Mouse (Mus musculus) left cerebral cortex, adult 11 months (tissue): ENCODE measurements around the gene Arpc5.
"Not testable (repeated sequence)": the region's sequence is repeated elsewhere in the genome, so short reads cannot be mapped to it uniquely, and the experiment has no call there.

ENCODE experiments used
- DNase-seq: peaks from one replicate; pipeline ENCODE4 v3.0.0; 2022; ENCODE audit warnings: low spot score

The Arpc5 gene

DNA sequence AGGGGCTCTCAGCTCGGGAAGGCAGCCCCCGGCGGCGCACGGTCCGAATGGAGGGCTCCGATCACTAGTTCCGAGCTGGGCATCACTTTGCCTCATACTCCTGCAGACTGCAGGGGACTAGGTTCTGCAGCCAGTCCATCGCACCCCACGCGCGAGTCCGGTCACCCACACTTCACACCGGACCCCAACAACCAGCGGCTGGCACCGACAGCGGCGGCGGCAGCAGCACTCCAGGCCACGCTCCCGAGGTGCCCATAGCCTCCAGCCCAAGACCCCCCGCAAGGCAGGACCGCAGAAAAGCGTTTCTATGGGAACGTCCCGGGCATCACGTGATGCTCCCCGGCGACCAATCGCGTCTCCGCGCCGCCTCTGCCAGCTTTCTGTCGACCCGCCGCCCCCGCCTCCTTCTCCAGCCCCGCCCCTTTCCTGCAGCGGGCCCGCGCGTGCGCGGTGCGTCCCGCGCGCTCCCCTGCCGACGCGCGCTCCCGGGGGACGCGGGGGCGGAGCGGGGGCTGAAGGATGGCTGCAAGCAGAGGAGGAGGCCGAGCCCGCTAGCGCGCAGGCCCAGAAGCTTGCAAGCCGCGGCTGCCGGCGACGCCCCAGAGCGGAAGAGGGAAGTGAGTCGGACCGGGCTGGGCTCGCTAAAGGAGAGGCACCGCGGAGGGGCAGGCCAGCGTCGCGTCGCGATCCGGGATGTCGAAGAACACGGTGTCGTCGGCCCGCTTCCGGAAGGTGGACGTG lies at the start of gene Arpc5, which contains the start of gene Rgl1:
Arpc5 (plus strand) TSS at position 511 of the 741 bp plus-strand sequence.
Rgl1 (minus strand) TSS at position 320 of the 741 bp plus-strand sequence.
- DNase-seq = peak; percentile 94

DNA sequence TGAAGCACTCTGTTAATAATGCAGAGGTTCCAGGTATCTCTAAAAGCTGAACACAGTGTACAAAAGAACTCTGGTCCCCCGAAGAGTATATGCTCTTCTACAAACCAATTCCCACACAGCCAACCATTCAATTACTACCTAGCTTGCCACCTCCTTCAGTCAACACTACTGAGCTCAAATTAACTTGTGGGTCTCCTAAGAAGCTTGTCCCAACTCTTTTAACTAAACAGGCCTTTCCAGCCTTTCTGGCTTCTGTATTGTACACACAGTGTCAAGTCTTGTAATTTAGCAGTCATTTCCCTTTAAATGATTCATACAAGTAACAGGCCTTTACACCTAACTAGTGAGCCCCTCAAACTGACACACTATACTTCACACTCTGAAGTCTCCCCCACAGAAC lies 49.0 kb upstream of the Arpc5 start:
- DNase-seq = no peak

GRCm38 (mm10) chr1:152718200-152718599 lies 48.1 kb upstream of the Arpc5 start:
- DNase-seq = no peak

- DNase-seq = no peak
These were observed 45.4 kb upstream of the Arpc5 start for GRCm38 (mm10) chr1:152720969-152721368.

GRCm38 (mm10) chr1:152721535-152722198 lies 44.7 kb upstream of the Arpc5 start:
- no peak for DNase-seq

- DNase-seq = no peak
These were observed 42.1 kb upstream of the Arpc5 start for GRCm38 (mm10) chr1:152724286-152724685.

DNA sequence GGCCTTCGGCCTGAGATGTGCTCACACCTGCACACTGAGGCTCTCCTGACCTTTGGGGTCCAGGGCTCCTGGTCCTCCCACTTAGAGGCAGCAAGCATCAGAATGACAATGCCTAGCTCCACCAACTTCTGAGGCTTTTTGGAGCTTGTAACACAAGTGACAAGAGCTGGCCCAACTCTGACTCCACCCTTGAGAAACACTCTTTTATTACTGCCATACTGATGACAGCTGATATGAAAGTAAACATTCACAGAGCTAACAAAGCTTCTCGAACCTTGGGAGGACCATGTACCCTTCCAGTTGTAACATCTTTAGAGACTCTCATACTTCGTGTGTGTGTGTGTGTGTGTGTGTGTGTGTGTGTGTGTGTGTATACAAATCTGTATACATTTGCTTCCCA lies 40.2 kb upstream of the Arpc5 start:
- DNase-seq = no peak

DNA sequence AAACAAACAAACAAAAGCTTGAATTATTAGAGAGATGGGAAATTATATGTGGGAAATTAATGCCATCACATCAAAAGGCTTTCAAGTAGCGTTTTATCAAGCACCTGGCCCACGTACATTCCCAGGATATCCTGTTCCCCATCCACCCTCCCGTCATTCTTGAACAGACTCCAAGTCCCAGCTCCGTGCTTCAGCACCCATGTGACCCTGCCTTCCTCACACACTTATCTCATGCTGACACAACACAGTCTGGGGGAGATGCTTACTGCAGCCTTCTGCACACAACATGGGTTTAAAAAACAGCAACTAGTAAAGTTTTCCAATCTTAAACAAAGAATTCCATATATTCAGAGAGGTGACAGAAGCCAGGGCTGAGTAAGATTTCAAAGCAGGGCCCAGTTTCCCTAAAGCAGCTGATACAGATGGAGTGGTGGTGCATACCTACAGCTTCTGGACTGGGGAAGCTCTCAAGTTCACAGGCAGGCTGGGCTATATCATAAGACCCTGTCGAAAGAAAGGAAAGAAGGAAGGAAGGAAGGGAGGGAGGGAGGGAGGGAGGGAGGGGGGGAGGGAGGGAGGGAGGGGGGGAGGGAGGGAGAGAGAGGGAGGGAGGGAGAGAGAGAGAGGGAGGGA lies 38.6 kb upstream of the Arpc5 start:
- DNase-seq = no peak

- no peak for DNase-seq
These were observed 27.5 kb upstream of the Arpc5 start for GRCm38 (mm10) chr1:152738793-152739192.

DNA sequence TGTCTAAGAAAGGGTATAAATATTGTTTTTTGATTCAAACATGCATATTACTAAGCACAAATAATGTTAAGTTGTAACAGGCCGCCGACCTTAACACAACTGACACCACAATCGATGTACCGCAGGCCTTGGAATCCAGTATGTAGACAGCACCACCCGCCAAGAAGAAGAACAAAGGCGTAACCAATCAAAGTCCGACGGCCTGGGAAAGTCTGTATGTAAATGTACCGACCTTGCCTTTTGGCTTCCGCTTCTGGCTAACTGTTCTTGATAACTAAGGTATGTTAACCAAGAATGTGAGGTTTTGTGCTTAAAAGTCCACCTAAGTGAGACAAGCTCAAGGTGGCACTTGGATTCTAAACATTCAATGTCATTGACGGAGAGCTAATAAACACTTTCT lies 27.0 kb upstream of the Arpc5 start:
- DNase-seq = no peak

DNA sequence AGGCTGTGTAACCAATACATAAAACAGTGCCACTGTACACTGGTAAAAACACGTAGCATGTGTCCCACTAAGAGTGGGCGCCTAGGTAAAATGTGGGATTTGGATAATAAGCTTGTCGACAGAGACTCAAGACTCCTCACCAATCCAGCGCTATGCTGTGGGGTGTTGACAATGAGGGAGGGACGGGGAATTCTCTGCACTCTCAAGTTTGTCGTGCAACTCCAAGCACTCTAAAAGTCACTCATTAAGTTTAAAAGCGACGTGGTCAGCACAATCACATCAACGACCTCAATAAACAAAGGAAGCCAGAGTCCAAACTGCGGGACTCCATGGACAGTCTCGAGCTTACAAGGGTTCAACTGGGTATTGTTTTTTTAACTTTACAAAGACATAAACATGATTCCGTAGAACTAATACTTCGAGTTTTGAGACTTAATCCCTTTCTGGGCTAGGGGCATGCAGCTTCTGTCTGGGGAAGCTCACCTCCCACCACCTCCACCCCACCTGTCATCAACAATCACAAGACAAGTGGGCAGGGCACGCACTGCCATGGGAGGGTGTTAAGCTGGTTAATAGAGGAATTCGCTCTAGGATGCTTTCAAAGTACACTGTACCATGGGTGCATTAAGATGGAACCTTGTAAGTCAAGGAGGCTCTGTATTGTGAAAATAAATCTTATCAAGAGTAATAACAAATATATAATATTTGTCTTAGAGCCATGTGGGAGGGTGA lies 23.1 kb upstream of the Arpc5 start:
- no peak for DNase-seq

DNA sequence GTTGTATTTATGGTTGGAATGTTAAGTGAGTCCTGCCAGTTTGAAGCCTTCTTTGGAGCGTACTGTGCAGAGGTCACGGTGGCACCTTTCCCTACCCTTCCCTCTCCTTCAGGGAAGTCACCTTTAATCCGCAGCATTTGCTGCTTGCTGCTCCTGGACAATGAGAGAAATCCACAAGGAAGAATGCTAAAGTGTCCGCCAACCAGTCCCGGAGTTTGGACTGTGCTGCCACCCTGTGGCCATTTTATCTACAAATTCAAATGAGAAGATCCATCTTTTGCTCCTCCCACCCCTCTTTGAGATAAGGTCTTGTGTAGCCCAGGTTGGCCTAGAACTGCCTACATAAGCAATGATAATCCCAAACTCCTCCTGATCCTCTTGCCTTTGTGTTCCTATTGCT lies 19.9 kb upstream of the Arpc5 start:
- DNase-seq = peak; percentile 68

- DNase-seq = no peak
These were observed 17.1 kb upstream of the Arpc5 start for GRCm38 (mm10) chr1:152749276-152749675.

DNA sequence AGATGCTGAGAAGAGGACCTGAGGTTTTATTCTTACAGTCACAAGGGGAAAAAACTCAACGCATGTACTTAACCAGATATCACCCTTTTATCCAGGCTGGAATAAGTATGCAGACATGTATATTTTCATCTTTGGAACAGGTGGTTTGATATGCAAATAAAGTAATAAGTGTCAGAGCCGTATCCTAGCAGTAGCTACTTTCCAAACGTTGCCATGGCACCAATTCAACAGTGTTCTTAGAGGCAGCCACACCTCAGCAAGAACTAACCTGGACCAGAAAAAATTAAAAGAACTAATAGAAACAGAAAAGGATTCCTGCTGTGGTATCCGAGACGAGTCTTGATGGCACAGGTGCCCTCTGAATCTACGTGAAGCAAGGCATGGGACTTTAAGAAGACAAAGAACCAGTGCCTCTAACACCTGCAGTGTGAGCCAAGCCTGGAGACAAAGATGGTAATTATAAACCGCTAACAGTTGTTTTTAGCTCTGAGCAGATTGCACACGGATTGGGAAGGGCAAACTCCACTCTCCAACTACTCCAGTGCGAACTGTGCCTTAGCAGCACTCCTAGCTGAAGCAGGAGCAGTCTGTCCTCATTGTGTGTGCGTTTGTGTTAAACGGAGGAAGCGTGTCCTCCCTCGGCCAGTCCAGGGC lies 15.9 kb upstream of the Arpc5 start, which contains the start of gene Apobec4:
Apobec4 (plus strand) TSS at position 240 of the 654 bp plus-strand sequence.
- DNase-seq = no peak

GRCm38 (mm10) chr1:152761791-152762190 lies 4.6 kb upstream of the Arpc5 start:
- DNase-seq = no peak

- DNase-seq = no peak
These were observed 734 bp downstream of the Arpc5 start for GRCm38 (mm10) chr1:152766804-152767748.

- peak; percentile 82 for DNase-seq
These were observed 1.6 kb downstream of the Arpc5 start for GRCm38 (mm10) chr1:152767749-152768488.

DNA sequence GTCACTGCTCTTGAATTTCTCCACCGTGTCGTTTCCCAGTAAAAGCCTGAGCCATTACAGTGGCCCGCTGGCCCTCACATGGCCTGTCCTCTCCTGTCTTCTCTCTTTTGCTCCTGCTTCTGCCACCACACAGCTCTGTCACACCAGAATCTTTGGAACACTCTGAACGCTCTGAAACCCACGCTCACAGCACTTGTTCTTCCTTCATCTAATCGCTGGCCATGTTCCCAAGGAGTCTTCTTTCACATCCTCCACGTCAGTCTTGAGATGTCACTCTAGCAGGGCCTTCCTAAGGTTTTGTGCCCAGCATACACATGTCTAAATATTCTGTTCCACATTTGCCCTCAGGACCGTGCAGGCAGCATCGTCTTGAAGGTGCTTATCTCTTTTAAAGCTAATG lies 4.7 kb downstream of the Arpc5 start:
- no peak for DNase-seq

GRCm38 (mm10) chr1:152774601-152775000 lies 8.3 kb downstream of the Arpc5 start:
- DNase-seq = not testable (repeated sequence)
